Mouse (Mus musculus) E14TG2a.4 (cell line): ENCODE measurements around the gene Slc38a3.

Experiments used
- CTCF ChIP-seq: conservative IDR thresholded peaks from 2 replicates; pipeline ENCODE4 v1.5.1; 2014; ENCODE audit warnings: low read length
- NANOG ChIP-seq: IDR thresholded peaks from 2 replicates; pipeline ENCODE4 v1.6.1; 2014; ENCODE audit warnings: borderline replicate concordance, low read length, mixed read lengths

DNA sequence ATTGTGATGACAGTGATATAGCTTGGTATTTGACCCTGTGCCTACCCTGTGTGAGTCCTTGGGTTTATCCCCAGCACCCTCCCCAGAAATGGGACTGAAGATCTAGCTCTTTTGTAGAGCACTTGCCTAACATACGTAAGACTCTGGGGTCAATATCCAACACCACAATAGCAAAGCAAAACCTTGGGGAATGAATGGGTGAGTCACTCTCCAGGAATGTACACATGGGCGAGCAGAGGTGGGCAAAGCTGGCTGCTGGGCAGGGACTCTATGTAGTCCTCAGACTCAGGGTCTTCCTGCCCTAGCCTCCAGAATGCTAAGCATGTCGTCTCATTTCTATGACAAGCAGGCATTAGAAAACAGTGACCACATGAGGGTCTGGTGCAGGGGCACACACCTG is 20.6 kb downstream of the Slc38a3 start:
- no peak for TF ChIP-seq CTCF
- no peak for TF ChIP-seq NANOG
